Comparison of ENCODE assay signal across 22 mouse cellular contexts in the genomic region with DNA sequence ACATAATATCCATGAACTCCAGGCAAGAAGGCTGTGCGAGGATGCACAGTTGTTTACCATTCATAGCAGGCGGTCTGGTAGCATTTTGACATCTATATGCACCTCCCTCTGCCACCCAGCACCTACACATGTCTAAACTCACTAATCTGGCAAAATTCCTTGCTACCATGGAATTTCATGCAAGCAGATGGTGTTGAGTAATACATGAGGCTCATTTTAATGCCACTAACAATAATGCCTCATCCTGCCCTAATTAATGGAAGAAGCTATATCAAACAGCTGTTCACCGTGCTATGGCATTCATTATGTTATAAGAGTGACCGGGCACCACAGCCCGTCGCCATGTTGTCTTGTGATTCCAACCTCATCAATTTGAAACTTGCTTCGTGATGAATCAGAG. TPM values are rescaled to one million over a fixed set of nuclear protein-coding genes. Genes with fewer than 3 reads are reported as not detected.
A peak's percentile ranks its signal among the peaks of the same experiment; 100 is the strongest.
DNase-seq lines count a peak whose midpoint lies in the region; ATAC-seq and TF ChIP-seq lines count a peak whose summit lies in the region.
"Had no signal": no experiment of that assay in that cellular context is flagged by ENCODE, and none has a peak within 500 bp of the region (broad histone marks: within the 10 kb centered on the region; RNA-seq: fewer than 3 reads in every experiment).

No protein-coding gene starts in this region.

- H3K27ac ChIP-seq in forebrain, embryonic 15.5 days (replicated peaks) = no peak overlapping the region
- no peak overlapping the region for H3K27ac ChIP-seq in forebrain, embryonic 11.5 days (ENCODE audit: low read depth, low read length)
- 0 out of 2 replicates have a peak overlapping the region, but pooled peaks have one; percentile 23 for H3K27ac ChIP-seq in layer of hippocampus, adult 2 months
- 0 out of 2 replicates have a peak overlapping the region, but pooled peaks have one; percentile 38 for H3K27ac ChIP-seq in neural tube, embryonic 13.5 days (replicated peaks)
- H3K27ac ChIP-seq in embryonic fibroblast, embryonic 13.5 days (ENCODE audit: insufficient read depth, low read length) = peak overlapping the region; percentile 79
- H3K27ac ChIP-seq: heart, adult 2 months; heart, embryonic 15.5 days; hindbrain, embryonic 15.5 days had no signal

- DNase-seq in forebrain, embryonic 11.5 days (ENCODE audit: low spot score) = no peak
- DNase-seq in layer of hippocampus, adult 2 months (ENCODE audit: low spot score in 2 of 2) = peak in 1 of 2 experiments; percentile 25
- no peak for DNase-seq in layer of hippocampus, postnatal 36 days
- DNase-seq in neural tube, embryonic 10.5 days (ENCODE audit: extremely low spot score, low spot score) = no peak
- DNase-seq in gastrocnemius, postnatal 25 days = no peak
- DNase-seq: adrenal gland, postnatal 14 days; cerebellum, adult 2 months; cerebellum, postnatal 10 days; gastrocnemius, postnatal 10 days; heart, adult 2 months; heart, postnatal 14 days had no signal

- H3K27me3 ChIP-seq in forebrain, embryonic 15.5 days = no peaks in the 10 kb centered on the region
- H3K27me3 ChIP-seq in forebrain, embryonic 11.5 days (ENCODE audit: control insufficient read depth, insufficient read depth, low read length) = no peaks in the 10 kb centered on the region
- H3K27me3 ChIP-seq in neural tube, embryonic 13.5 days = no peaks in the 10 kb centered on the region
- H3K27me3 ChIP-seq: CH12.LX; embryonic facial prominence, embryonic 15.5 days; heart, embryonic 15.5 days; hindbrain, embryonic 15.5 days; Patski had no signal

- no peaks in the 10 kb centered on the region for H3K9me3 ChIP-seq in forebrain, embryonic 15.5 days
- no peaks in the 10 kb centered on the region for H3K9me3 ChIP-seq in forebrain, embryonic 11.5 days (ENCODE audit: control insufficient read depth, low read length)
- no peaks in the 10 kb centered on the region for H3K9me3 ChIP-seq in neural tube, embryonic 13.5 days
- H3K9me3 ChIP-seq: embryonic facial prominence, embryonic 15.5 days; heart, embryonic 15.5 days; hindbrain, embryonic 15.5 days had no signal

- no peak overlapping the region for H3K4me3 ChIP-seq in forebrain, embryonic 15.5 days
- no peak overlapping the region for H3K4me3 ChIP-seq in forebrain, embryonic 11.5 days (ENCODE audit: low read depth, low read length)
- no peak overlapping the region for H3K4me3 ChIP-seq in layer of hippocampus, adult 2 months
- no peak overlapping the region for H3K4me3 ChIP-seq in neural tube, embryonic 13.5 days
- no peak overlapping the region for H3K4me3 ChIP-seq in embryonic fibroblast, embryonic 13.5 days (ENCODE audit: insufficient read depth, low read length)
- H3K4me3 ChIP-seq: embryonic facial prominence, embryonic 15.5 days; heart, adult 2 months; heart, embryonic 15.5 days; hindbrain, embryonic 15.5 days had no signal

- peak; percentile 61; the same call in 1 of the 2 replicates for ATAC-seq in forebrain, embryonic 15.5 days (replicated peaks)
- ATAC-seq in forebrain, embryonic 11.5 days (replicated peaks; ENCODE audit: low FRiP score) = no peak
- 0 out of 2 replicates have a peak, but pooled peaks have one; percentile 23 for ATAC-seq in neural tube, embryonic 13.5 days (ENCODE audit: low read depth)
- ATAC-seq: activated CD4-positive, CD25-positive, alpha-beta regulatory T cell, adult 4 months; intestine, postnatal 0 days; Patski had no signal

- no peaks in the 10 kb centered on the region for H3K36me3 ChIP-seq in forebrain, embryonic 15.5 days
- H3K36me3 ChIP-seq in forebrain, embryonic 11.5 days (ENCODE audit: control insufficient read depth, insufficient read depth, low read length) = no peaks in the 10 kb centered on the region
- no peaks in the 10 kb centered on the region for H3K36me3 ChIP-seq in neural tube, embryonic 13.5 days
- H3K36me3 ChIP-seq: hindbrain, embryonic 15.5 days had no signal

- H3K9ac ChIP-seq in forebrain, embryonic 15.5 days (replicated peaks) = no peak overlapping the region
- no peak overlapping the region for H3K9ac ChIP-seq in forebrain, embryonic 11.5 days (ENCODE audit: low read length)
- H3K9ac ChIP-seq in neural tube, embryonic 13.5 days = no peak overlapping the region
- H3K9ac ChIP-seq: embryonic facial prominence, embryonic 15.5 days; heart, embryonic 15.5 days; hindbrain, embryonic 15.5 days had no signal

- TF ChIP-seq POLR2A in embryonic fibroblast, embryonic 13.5 days (IDR thresholded peaks at IDR 0.05; ENCODE audit: low read depth, low read length) = no peak

- no peak overlapping the region for H3K4me2 ChIP-seq in forebrain, embryonic 15.5 days (replicated peaks)
- H3K4me2 ChIP-seq in forebrain, embryonic 11.5 days (ENCODE audit: low read depth, low read length, severe bottlenecking) = no peak overlapping the region
- no peak overlapping the region for H3K4me2 ChIP-seq in neural tube, embryonic 13.5 days
- H3K4me2 ChIP-seq: embryonic facial prominence, embryonic 15.5 days; heart, embryonic 11.5 days; heart, embryonic 15.5 days; hindbrain, embryonic 15.5 days had no signal

- no peaks in the 10 kb centered on the region for H3K4me1 ChIP-seq in forebrain, embryonic 15.5 days
- H3K4me1 ChIP-seq in forebrain, embryonic 11.5 days (replicated peaks; ENCODE audit: control insufficient read depth, insufficient read depth, low read length) = no peaks in the 10 kb centered on the region
- peaks cover 8% of the 10 kb centered on the region for H3K4me1 ChIP-seq in neural tube, embryonic 13.5 days (replicated peaks)
- peaks cover 10% of the 10 kb centered on the region for H3K4me1 ChIP-seq in embryonic fibroblast, embryonic 13.5 days (ENCODE audit: control insufficient read depth, insufficient read depth, low read length)
- H3K4me1 ChIP-seq: embryonic facial prominence, embryonic 15.5 days; heart, embryonic 15.5 days; hindbrain, embryonic 15.5 days had no signal

- no peak for TF ChIP-seq CTCF in layer of hippocampus, adult 2 months (conservative IDR thresholded peaks at IDR 0.05)
- no peak for TF ChIP-seq CTCF in embryonic fibroblast, embryonic 13.5 days (IDR thresholded peaks at IDR 0.05; ENCODE audit: borderline replicate concordance, insufficient read depth, low read length)

- 56% methylated on average over 7 of the region's 7 CpGs for WGBS in forebrain, embryonic 15.5 days
- 91% methylated on average over 7 of the region's 7 CpGs for WGBS in forebrain, embryonic 11.5 days
- whole genome bisulfite sequencing in neural tube, embryonic 13.5 days = 62% methylated on average over 7 of the region's 7 CpGs

RNA-seq across cellular contexts. Expression of gene Col1a2, which starts 23.8 kb away (rescaled TPM):
- 38.6 and 40.4 TPM in 2 replicates for polyA plus RNA-seq in forebrain, embryonic 15.5 days (2015; fragmentation: Nextera tagmentation; extraction: Ambion mirVana)
- polyA plus RNA-seq in forebrain, embryonic 11.5 days (2014; fragmentation: Nextera tagmentation; extraction: Ambion mirVana) = 140 and 149 TPM in 2 replicates
- 10 to 100 TPM; 11.0 to 18.3 TPM for total RNA-seq in layer of hippocampus, adult 2 months (2021)
- 10 to 100 TPM; 10.7 to 19.2 TPM for total RNA-seq in layer of hippocampus, postnatal 36 days (2021)
- polyA plus RNA-seq in neural tube, embryonic 13.5 days (2015; fragmentation: Nextera tagmentation; extraction: Ambion mirVana) = 178 and 187 TPM in 2 replicates
- 3,465 and 4,838 TPM in 2 replicates for polyA plus RNA-seq in embryonic fibroblast, embryonic 13.5 days (2011; ENCODE audit: insufficient read length, low read depth, missing spikeins)
- total RNA-seq in gastrocnemius, postnatal 25 days (2021) = 100 to 1,000 TPM; 657 to 809 TPM
- total RNA-seq: CH12.LX had no signal
- polyA plus RNA-seq: activated CD4-positive, CD25-positive, alpha-beta regulatory T cell, adult 4 months had no signal

Comparison
In these comparisons a context has a peak if more than half of its experiments do, and no peak if none do; other contexts are left out.
1. H3K27ac ChIP-seq: peak in layer of hippocampus, adult 2 months (single experiment), neural tube, embryonic 13.5 days (single experiment) and embryonic fibroblast, embryonic 13.5 days (single experiment); none in forebrain, embryonic 15.5 days (single experiment) and forebrain, embryonic 11.5 days (single experiment).
2. RNA of gene Col1a2, which starts 23.8 kb away (polyA plus RNA-seq): 3,465 to 4,838 TPM in embryonic fibroblast, embryonic 13.5 days; 178 to 187 TPM in neural tube, embryonic 13.5 days, 140 to 149 TPM in forebrain, embryonic 11.5 days and 38.6 to 40.4 TPM in forebrain, embryonic 15.5 days; every median in the first group is over 10 times any median in the second.